Mouse (Mus musculus) urinary bladder, adult 18-20 months (tissue): ENCODE measurements at regions not wholly inside any gene's neighbourhood (a gene's known extent, or its start where the extent isn't known, plus 50 kb on each side); places are given as distances from the start of the nearest gene placed in this dataset.

Experiments
- DNase-seq, 2 experiments: peaks; one replicate each; pipeline ENCODE4 v3.0.0; 2022; ENCODE audit warnings: low spot score in 2 of 2, mixed read lengths in 2 of 2

DNA sequence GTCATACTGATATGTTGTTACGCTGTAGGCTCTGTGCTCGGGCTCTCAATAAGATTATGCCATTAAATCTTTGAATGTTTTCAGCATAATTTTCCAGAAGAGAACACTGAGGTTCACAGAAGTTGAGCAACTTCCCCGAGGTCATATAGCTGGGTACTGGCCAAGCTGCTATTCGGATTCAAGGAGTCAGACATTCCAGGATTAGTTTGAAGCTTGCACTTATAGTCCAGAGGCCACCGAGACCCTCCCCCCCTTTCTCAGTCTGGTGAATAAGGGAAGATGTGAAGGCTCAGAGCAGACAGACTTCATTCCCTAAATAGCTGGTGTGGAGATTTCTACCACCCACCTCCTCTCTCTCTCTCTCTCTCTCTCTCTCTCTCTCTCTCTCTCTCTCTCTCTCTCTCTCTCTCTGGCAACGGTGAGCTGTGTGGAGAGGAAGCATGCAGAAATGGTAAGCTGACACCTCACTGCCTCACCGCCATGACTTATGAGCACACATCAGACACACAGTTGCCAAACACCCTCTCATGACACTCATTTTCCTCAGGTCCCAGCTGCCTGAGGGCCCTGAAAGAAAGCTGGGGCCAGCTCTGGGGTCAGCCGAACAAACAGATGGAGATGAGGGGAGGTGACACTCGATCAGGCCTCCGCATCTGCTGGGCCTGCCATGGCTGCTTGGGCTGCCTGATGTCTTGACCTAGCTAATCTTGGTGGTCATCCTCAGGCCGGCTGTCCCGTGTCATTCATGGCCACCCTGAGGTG is 107.0 kb upstream of the Pdzrn3 start:
- no peak for DNase-seq

DNA sequence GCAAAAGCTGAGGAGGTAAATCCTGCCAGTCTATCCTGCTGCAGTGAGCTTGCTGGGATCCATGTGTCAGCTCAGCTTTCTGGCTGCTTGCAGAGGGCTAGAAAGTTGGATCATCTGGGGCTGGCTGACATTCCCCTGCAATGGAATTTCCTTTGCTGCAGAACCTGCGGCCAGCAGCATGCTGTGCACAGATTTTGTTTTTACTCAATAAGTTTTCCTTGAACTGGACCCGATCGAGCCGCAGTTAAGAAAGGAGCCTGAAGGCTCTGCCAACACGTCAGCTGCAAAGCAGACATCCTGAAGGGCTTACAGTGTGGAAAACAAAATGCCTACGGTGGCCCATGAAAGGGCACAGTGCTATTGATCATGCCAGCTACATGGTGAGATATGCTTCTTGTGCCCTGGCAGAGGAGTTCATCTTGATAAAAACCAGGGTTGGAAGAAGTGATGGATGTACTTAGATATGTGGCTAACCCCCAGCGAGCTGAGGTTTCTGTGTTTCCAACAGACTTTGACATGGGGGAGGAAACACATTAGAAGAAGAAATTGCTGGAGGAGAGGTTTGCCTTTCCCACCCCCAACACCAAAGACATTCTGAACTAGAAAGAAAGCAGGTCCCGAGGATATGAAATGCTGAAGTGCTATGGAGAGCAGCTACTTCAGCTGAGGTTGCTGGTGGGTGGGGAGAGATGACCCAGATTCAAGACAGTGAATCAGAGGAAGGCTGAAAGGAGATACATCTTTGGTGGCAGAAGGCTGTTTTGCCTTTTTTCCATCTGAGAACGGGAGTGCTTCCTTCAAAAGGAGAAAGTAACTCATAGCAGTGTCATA is 105.2 kb upstream of the Pdzrn3 start:
- DNase-seq, result no peak

DNA sequence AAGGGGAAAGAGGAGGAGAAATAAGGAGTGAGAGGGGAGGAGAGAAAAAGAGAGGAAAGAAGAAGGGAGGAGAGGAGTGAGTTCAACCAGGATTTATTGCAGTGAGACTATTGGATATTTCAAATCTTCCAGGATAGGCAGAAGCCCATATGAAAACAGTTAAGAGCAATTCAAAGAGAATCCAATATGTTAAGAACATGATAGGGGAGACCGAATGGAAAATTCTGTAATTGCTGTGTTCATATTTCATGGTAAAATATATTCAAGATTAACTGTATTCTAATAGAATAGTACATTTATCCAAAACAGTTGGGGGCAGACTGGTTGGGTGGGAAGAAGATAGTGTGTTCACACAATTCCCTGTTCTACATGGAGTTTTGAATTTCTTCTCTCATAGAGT is 96.3 kb upstream of the Pdzrn3 start:
- DNase-seq, result no peak

DNA sequence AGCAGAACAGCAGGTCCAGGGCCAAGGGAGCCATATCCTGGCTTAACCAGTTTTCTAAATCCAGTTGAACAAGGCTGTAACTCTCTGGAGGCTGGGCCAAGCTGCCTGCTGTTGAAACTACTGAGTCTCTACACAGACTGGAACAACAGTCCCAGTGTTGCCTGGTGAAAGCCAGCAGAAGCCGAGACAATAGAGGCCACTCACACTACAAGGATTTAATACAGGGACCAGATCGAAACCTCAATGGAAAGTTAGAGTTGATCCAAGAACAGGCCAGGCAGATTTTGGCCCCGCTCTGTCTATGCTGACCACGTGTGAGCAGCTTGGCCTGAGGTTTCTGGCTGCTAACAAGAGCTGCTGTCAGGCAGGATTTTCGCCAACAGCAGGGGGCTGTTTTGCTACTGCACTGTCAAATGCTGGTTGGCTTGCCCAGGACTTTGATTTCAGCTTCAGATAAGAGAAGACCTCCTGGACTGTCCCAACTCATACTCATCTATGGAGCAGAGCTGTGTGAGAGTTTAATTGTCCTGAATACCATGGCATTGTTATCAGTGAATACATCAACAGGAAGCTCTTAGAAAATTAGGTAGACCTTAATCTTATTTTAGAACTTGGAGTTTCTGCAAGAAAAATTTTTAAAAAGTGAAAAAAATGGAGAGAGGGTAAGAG is 95.7 kb upstream of the Pdzrn3 start:
- peak; percentile 13 to 15 for DNase-seq

DNA sequence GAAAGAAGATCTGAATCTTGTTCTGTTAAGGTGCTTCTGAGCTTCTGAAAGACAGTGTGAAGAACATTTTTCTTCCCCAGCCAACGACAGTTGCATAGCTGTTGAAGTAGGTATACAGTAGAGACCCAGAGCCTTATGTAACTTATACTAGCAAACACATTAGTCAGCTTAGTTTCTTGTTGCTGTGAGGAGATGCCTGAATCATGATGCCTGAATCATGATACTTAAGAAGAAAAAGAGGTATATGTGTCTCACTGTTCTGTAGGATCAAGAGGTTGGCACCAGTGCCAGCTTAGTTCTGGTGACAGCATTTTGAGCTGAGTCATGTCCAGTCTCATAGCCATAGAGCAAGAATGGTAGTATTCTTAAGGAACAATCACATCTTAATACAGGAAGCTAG is 87.2 kb upstream of the Pdzrn3 start:
- DNase-seq, result no peak

DNA sequence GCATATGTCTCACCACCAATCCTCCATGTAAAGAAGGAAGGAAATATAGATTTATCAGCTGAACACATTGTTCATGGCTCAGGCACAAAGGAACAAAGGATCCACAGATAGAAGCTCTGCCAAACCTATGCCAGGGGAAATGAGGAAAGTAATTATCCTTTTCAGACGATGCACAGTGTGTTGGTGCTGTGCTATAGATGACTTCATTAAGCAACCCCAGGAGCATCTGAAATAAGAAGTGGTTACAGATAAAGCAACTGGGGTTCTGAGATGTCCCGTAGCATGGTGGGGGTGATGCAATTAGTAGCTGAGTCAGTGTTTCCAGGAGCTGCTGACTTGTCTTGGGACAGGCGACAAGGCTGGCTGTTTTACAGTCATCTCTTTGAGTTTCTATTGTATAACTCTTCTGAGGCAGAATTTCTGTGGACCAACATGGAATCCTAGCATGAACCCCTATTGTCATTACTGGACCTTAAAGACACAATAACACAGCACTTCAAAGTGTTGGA is 86.2 kb upstream of the Pdzrn3 start:
- no peak for DNase-seq

DNA sequence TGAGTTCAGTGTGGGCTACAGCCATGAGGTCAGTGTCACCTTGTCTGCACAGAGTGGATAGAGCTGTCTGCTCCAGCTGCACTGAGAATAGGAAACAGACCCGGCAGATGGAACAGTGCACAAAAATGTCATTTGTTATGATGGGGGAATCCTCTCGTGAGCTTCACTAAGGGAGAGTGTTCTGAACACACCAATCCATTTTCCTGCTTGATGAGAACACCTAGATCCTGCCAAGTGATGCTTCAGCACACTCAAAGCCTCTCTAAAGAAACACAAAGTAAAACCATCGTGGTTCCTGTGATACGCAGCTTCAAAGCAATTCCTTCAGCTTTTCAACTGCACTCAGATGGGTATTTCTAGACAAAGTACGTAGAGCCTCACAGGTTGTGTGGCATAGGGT is 69.0 kb upstream of the Pdzrn3 start:
- DNase-seq, result no peak

DNA sequence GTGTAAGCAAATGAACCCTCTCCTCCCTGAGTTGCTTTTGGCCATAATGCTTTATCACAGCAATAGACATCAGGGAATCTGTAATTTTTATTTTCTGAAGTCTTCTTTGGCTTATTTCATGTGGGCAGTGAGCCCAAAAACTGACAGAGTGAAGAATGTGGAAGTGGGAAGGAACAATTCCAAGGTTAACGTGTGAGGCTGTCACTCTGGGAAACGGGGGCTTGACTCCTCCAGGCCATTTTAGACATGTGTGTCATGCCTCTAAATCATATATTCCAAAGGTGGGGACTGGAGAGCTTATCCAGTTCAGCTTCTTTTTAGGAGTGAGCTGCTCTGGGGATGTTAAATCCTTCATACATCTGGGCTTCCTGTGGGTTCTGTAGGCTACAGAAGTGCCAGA is 68.6 kb upstream of the Pdzrn3 start:
- DNase-seq, result no peak

DNA sequence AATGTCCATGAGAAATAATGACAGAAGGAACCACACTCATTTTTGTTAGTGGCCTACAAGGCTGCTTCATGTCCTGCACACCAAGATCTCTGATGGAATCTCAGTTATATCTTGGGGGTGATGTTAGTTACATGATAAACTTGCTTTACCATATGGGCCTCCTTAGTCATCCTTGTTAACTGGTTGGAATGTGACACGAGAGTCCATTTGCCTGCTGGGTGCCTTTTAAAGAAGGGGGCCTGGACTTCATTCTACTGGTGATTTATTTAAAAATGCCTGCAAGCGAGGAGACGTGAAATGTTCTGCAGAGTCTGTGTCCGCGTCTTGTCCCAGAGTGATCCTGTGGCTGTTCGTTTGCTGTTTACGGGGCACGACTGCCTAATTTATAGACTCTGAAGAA is 55.1 kb upstream of the Pdzrn3 start:
- DNase-seq, result no peak

GRCm38 (mm10) chr6:101429634-101430033 is 51.9 kb upstream of the Pdzrn3 start:
- DNase-seq, result no peak
